Mouse (Mus musculus): ENCODE measurements around the gene Hyal2. TPM values are rescaled to one million over a fixed set of nuclear protein-coding genes. Genes with fewer than 3 reads are reported as not detected.

Gene Hyal2
- total and polyA plus RNA-seq, 3 experiments, result 31.3 to 32.0 TPM; not detected in 1

- H3K4me3 ChIP-seq (ENCODE audit: control insufficient read depth in 1 of 2, insufficient read depth in 1 of 2, low read depth in 2 of 2, low read length in 2 of 2), result peak overlapping the region; percentile 82 to 91
- DNase-seq (ENCODE audit: low read depth, low spot score), result peak; percentile 99
- peaks cover 35% of the 10 kb centered on the region for H3K79me2 ChIP-seq (ENCODE audit: control insufficient read depth, insufficient read depth, low read length, poor library complexity)
- H3K9me3 ChIP-seq (replicated peaks; ENCODE audit: insufficient read depth, low read length), result no peaks in the 10 kb centered on the region
- H3K27me3 ChIP-seq (ENCODE audit: control insufficient read depth in 1 of 2, insufficient read depth in 2 of 2, low read length in 2 of 2), result no peaks in the 10 kb centered on the region
- H3K9ac ChIP-seq (ENCODE audit: control insufficient read depth, low read depth, low read length, poor library complexity, severe bottlenecking), result peak overlapping the region; percentile 94
- peaks cover 3 to 29% of the 10 kb centered on the region in 2 experiments; a peak in 3 of 4 replicates for H3K36me3 ChIP-seq (ENCODE audit: control insufficient read depth in 1 of 2, insufficient read depth in 2 of 2, low read length in 2 of 2)
- H3K27ac ChIP-seq (ENCODE audit: control insufficient read depth, low read depth, low read length), result peak overlapping the region; percentile 90
- H3K4me1 ChIP-seq (ENCODE audit: control insufficient read depth in 1 of 2, insufficient read depth in 2 of 2, low read length in 2 of 2), result peaks cover 10 to 33% of the 10 kb centered on the region in 2 experiments
- TF ChIP-seq POLR2AphosphoS2 (IDR thresholded peaks at IDR 0.05; ENCODE audit: low read length) (peak; percentile 95), TAL1 (IDR thresholded peaks at IDR 0.05; ENCODE audit: low read length) (no peak), MYC (IDR thresholded peaks at IDR 0.05; ENCODE audit: low read depth, low read length) (peak; percentile 73), CTCF (IDR thresholded peaks at IDR 0.05 in 2 of 3, conservative IDR thresholded peaks at IDR 0.05 in 1 of 3; ENCODE audit: control insufficient read depth in 1 of 3, insufficient read depth in 1 of 3, low read depth in 2 of 3, low read length in 3 of 3, poor library complexity in 1 of 3, severe bottlenecking in 1 of 3) (no peak), MXI1 (IDR thresholded peaks at IDR 0.05; ENCODE audit: low read depth, low read length) (peak; percentile 85), ETS1 (IDR thresholded peaks at IDR 0.05; ENCODE audit: low read depth, low read length) (peak; percentile 82), MYB (IDR thresholded peaks at IDR 0.05; ENCODE audit: low read depth, low read length) (peak; percentile 91), SIN3A (IDR thresholded peaks at IDR 0.05; ENCODE audit: low read length) (peak; percentile 76), GABPA (IDR thresholded peaks at IDR 0.05; ENCODE audit: low read depth, low read length) (no peak), E2F4 (IDR thresholded peaks at IDR 0.05; ENCODE audit: borderline replicate concordance, low read depth, low read length) (no peak; the same call in 1 of the 2 replicates), NRF1 (IDR thresholded peaks at IDR 0.05; ENCODE audit: insufficient read depth, low read depth, low read length, poor library complexity, severe bottlenecking) (peak; percentile 81), MAX (IDR thresholded peaks at IDR 0.05; ENCODE audit: low read length) (peak; percentile 85), EP300 (IDR thresholded peaks at IDR 0.05; ENCODE audit: low read depth in 1 of 2, low read length in 2 of 2) (peak in 1 of 2 experiments; percentile 67; a peak in 1 of 4 replicates), TBP (IDR thresholded peaks at IDR 0.05; ENCODE audit: low read depth, low read length) (peak; percentile 67; the same call in 1 of the 2 replicates), GATA1 (IDR thresholded peaks at IDR 0.05; ENCODE audit: low read depth, low read length) (no peak), ZNF384 (IDR thresholded peaks at IDR 0.05; ENCODE audit: low read depth, low read length) (no peak), USF2 (IDR thresholded peaks at IDR 0.05; ENCODE audit: borderline replicate concordance in 1 of 2, insufficient read depth in 1 of 2, low read depth in 1 of 2, low read length in 2 of 2) (no peak), POLR2A (IDR thresholded peaks at IDR 0.05; ENCODE audit: control insufficient read depth in 1 of 2, insufficient read depth in 1 of 2, low read depth in 1 of 2, low read length in 2 of 2, poor library complexity in 1 of 2) (peak; percentile 93), TCF12 (IDR thresholded peaks at IDR 0.05; ENCODE audit: low read depth, low read length) (peak; percentile 68; the same call in 1 of the 2 replicates), BHLHE40 (IDR thresholded peaks at IDR 0.05; ENCODE audit: borderline replicate concordance, low read depth, low read length) (peak; percentile 28; the same call in 1 of the 2 replicates), ZC3H11A (IDR thresholded peaks at IDR 0.05; ENCODE audit: low read depth, low read length) (no peak), ELF1 (IDR thresholded peaks at IDR 0.05; ENCODE audit: low read depth, low read length) (peak; percentile 84), MAFK (IDR thresholded peaks at IDR 0.05; ENCODE audit: borderline replicate concordance, low read depth, low read length) (no peak), RCOR1 (IDR thresholded peaks at IDR 0.05; ENCODE audit: low read depth, low read length) (peak; percentile 0; the same call in 1 of the 2 replicates), SMC3 (IDR thresholded peaks at IDR 0.05; ENCODE audit: low read depth, low read length) (no peak), CHD2 (IDR thresholded peaks at IDR 0.05; ENCODE audit: low read length) (no peak), RAD21 (IDR thresholded peaks at IDR 0.05; ENCODE audit: low read depth, low read length) (no peak), NELFE (IDR thresholded peaks at IDR 0.05; ENCODE audit: low read depth, low read length) (peak; percentile 94), POLR2AphosphoS5 (IDR thresholded peaks at IDR 0.05; ENCODE audit: borderline replicate concordance, low read depth, low read length) (0 out of 2 replicates have a peak, but pooled peaks have one; percentile 49), HCFC1 (IDR thresholded peaks at IDR 0.05; ENCODE audit: low read depth, low read length) (peak; percentile 78), UBTF (IDR thresholded peaks at IDR 0.05; ENCODE audit: borderline replicate concordance, insufficient read depth, low read depth, low read length) (no peak), ZMIZ1 (IDR thresholded peaks at IDR 0.05; ENCODE audit: low read depth, low read length) (peak; percentile 77; the same call in 1 of the 2 replicates), USF1 (IDR thresholded peaks at IDR 0.05; ENCODE audit: low read depth, low read length) (0 out of 2 replicates have a peak, but pooled peaks have one; percentile 25), KAT2A (conservative IDR thresholded peaks at IDR 0.05; ENCODE audit: low read depth, low read length) (no peak), MEF2A (IDR thresholded peaks at IDR 0.05; ENCODE audit: extremely low read depth, insufficient replicate concordance, low read depth, low read length, poor library complexity, severe bottlenecking) (no peak), CHD1 (IDR thresholded peaks at IDR 0.05; ENCODE audit: low read depth, low read length) (no peak; the same call in 1 of the 2 replicates)
These were observed 13.4 kb upstream of the Hyal2 start for GRCm38 (mm10) chr9:107554319-107554825.

All from MEL (cell line).